Mouse (Mus musculus): ENCODE data around the gene Dnajc7.
"Not testable (repeated sequence)": the region's sequence is repeated elsewhere in the genome, so short reads cannot be mapped to it uniquely, and the experiment has no call there.

Dnajc7 gene

GRCm38 (mm10) chr11:100616836-100617235 lies 3.1 kb downstream of the Dnajc7 start:
- not testable (repeated sequence) for DNase-seq (ENCODE audit: low read depth)

- DNase-seq (ENCODE audit: low read depth), result no peak
Observed at GRCm38 (mm10) chr11:100616332-100616731, 3.6 kb downstream of the Dnajc7 start.

GRCm38 (mm10) chr11:100613241-100613640 lies 6.7 kb downstream of the Dnajc7 start:
- DNase-seq (ENCODE audit: low read depth), result peak; percentile 46

DNA sequence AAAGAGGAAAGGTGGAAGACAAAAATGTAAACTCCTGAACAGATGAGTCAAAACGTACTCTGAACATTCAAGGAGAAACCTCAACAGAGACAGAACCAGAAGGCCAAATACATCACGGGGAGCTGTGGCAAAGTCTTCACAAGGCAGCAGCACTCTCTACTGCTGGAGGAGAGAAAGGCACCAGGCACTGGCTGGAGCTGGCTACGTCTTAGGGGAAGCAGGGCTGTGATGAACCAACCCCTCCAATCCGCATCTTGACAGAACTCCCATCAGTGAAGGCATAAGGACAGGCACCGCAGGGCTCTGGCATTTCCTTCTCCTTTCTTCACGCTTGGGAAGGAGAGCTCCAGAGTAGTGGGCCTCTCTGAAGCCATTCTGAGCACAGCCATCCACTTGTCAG lies 8.3 kb downstream of the Dnajc7 start:
- DNase-seq (ENCODE audit: low read depth), result peak; percentile 21

DNA sequence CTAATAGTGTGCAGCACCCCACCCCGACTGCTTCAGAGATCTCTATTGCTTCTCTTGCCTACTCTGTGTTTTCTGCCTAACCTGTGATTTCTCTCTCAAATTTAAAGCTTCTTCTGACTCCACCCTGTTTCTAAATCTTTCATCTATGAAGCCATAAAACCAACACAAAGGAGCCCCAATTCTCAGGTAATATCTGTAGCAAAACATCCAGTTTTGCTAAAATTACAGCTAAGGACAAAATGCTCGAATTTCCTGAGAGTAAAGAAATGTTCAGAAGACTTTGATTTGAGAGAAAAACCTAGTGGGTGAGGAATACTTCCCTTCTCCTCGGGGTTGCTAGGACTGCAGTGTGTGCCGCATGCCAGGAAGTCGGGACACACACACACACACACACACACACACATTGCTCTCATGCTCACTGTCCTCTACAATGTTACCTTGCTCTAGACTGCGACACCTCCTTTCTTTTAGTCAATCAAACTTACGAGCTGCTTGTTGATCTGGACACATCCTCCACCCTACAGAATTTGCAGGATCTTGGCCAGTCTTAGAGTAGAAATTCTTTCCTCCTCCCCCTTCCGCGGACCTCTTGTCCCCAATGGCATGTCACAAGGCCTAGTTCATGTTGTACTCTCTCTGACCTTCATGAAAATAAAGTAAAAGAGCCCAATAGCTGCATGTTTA lies 9.8 kb downstream of the Dnajc7 start:
- DNase-seq (ENCODE audit: low read depth), result no peak

DNA sequence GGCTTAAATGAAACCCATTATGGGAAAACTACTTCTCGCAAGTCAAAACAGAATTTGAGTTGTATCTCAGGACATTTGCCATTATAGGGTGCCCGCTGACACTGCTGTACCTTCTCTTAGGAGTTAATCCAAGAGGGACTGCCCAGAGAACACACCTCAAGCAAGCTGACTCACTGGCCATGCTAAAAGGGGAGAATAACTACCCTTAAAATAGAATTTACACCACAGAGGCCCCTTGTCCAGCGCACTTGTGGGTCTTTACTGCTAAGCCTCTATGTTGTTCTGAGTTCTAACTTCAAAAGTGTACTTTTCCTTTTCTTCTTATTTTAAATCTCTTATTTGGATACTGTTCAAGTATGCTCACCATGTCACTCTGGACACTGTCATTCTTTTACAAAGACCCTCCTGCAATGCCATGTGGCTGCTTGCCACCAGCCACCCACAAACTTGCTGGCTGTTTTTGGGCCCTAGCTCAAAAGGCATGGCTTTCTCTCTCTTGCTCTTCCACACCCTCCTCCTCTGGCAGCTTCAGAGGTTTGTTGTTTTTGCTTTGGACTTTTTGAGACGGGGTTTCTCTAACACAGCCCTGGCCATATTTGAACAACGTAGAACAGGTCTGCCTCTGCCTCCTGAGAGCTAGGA lies 10.5 kb downstream of the Dnajc7 start:
- no peak for DNase-seq (ENCODE audit: low read depth)

DNA sequence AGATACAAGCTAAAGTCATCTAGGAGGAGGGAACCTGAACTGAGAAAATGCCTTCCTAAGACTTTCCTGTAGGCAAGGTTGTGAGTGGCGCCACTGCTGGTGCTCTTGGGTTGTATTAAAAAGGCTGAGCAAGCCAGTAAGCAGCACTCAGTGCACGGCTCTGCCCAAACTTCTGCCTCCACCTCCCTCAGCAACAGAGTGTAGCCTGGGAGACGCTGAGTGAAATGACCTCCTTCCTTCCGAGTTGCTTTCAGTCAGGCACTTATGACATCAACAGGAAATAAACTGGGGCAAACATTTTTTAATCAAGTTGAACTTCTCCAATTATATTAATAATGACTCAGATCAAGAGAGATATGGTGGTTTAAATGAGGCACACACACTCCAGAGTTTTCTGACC lies 11.2 kb downstream of the Dnajc7 start:
- DNase-seq (ENCODE audit: low read depth), result peak; percentile 62

- no peak for DNase-seq (ENCODE audit: low read depth)
Observed at GRCm38 (mm10) chr11:100607121-100607520, 12.8 kb downstream of the Dnajc7 start.

GRCm38 (mm10) chr11:100605451-100605850 lies 14.5 kb downstream of the Dnajc7 start:
- DNase-seq (ENCODE audit: low read depth), result no peak

DNA sequence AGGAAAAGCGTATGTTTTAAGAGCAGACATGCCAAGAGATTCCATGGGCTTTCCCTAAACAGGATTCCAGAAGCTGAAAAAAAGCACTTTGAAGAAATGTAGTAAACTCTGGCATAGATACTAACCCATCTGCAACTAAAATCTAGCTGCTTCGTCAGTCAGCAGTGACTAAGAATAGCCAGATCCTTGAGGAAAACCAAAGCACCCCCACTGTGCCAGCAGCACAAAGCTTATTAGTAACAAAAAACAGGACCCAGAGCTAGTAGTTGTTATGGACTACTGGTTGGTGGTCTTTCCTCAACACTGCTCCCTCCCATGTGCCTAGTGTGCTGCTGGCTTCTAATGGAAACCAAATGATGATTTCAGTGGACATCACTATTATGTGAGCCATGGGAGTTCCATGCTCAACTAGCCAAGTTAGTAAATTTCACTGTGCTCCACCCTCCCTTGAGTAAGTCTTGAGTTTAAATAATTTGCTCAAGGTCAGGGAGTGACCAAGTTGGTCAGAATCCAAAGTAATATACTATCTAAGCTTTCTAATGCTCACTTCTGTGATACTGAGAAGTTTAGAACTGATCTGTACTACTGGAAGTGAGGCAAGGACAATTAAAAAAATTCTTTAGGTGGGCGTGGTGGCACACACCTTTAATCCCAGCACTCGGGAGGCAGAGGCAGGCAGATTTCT lies 15.5 kb downstream of the Dnajc7 start:
- no peak for DNase-seq (ENCODE audit: low read depth)

DNA sequence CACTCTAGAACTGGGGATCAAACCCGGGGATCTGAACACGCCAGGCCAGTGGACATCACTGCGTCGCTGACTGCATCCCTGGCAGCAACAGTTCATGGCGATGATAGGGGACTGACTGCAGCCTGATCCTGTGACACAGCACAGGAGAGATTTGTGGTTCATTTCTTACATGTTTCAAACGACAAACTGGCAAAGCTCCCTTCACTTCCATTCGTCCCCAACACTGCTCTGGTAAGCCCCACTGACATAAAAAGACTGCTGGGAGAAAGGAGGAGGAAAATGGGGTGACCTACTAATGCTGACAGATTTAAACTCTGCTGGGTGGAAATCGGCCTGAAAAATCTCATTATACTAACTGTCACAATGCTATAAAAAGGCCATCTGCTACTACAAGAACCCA lies 16.2 kb downstream of the Dnajc7 start:
- DNase-seq (ENCODE audit: low read depth), result no peak

- DNase-seq (ENCODE audit: low read depth), result no peak
Observed at GRCm38 (mm10) chr11:100603155-100603554, 16.8 kb downstream of the Dnajc7 start.

DNA sequence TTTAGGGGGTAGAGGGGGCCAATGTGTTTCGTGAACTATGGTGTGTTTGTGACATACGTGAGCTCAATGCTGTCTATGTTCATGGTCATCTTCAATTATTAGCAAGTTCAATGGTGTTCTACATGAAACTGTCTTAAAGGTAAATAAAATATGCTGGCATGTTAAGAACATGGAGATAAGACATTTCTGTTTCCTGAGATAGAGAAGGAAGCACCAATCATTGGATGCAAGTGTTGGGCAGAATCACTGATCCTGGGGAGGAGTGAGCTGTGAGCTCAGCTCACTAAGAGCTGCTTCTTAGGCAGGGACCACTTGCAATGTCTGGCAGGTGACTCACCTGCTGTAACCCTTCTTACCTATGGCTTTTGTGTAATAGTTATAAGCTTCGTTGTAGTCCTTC lies 18.6 kb downstream of the Dnajc7 start:
- DNase-seq (ENCODE audit: low read depth), result no peak

GRCm38 (mm10) chr11:100598074-100598473 lies 21.9 kb downstream of the Dnajc7 start:
- DNase-seq (ENCODE audit: low read depth), result no peak

- DNase-seq (ENCODE audit: low read depth), result no peak
Observed at GRCm38 (mm10) chr11:100595533-100595932, 24.4 kb downstream of the Dnajc7 start.

- DNase-seq (ENCODE audit: low read depth), result no peak
Observed at GRCm38 (mm10) chr11:100594608-100595007, 25.4 kb downstream of the Dnajc7 start.

DNA sequence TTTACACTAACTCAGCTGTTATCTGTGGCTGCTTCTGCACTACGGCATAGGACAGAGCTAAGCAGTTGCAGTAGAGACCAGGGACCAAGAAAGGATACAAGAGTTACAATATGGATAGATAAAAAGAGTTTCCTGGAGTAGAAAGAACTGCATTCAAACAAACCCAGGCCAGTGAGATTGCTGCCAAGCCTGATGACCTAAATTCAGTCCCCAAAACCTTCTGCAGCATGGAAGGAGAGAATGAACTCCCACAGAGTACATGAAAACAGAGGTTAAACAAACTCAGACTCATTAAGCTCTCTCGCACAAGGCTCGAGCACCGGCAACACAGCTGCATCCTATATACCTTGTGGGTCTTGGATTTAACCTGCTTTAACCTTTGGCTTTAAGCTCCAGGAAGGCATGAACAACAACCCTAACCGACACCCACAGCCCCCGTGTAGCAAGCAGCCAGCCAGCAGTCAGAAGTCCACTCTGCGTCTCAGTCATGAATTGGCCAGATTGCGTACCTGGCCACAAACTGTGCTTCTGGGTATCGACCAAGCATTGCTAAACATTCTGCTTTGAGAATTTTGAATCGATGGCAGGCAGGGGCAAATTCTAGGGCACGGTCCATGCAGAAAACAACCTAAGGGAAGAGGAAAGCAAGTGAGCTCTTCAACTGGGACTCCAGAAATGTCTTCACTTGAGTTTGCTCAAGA lies 27.5 kb downstream of the Dnajc7 start:
- DNase-seq (ENCODE audit: low read depth), result no peak

GRCm38 (mm10) chr11:100588462-100588861 lies 31.5 kb downstream of the Dnajc7 start:
- DNase-seq (ENCODE audit: low read depth), result peak; percentile 59

DNA sequence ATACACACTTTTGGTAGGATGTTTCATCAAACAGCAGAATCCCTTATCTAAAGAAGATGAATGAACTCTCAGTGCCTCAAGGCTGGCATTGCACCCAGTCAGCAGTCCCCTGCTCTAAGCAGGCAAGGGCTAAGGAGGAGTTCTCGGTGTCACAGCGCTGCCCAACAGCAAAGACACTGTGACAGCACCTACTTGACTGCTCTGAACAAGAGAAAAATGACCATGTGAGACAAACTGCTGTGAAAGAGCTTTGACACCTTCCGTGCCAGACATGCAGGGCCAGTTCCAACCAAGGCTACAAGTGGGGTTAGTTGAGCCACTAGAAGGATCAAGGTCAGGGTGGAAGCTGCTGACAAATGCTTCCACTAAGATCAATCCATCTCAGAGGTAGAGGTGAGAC lies 34.8 kb downstream of the Dnajc7 start:
- DNase-seq (ENCODE audit: low read depth), result no peak

DNA sequence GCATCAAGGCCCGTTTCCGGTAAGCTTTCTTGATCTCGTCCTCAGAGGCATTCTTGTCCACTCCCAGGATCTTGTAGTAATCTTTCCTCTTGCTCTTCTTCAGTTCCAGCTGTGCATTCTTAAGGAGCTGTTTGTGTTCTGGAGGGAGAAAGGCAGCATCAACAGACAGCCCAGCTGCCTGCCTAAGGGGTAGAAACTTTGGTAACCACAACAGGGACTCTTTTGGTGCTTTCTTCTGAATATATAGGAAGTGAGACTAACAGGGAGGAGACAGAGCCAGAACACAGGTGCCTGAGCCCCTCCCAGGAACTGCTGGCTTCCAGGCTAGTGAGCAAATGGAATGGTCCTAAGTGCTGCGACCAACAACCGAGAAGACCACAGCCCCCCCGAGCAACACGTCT lies 35.4 kb downstream of the Dnajc7 start:
- DNase-seq (ENCODE audit: low read depth), result no peak

DNA sequence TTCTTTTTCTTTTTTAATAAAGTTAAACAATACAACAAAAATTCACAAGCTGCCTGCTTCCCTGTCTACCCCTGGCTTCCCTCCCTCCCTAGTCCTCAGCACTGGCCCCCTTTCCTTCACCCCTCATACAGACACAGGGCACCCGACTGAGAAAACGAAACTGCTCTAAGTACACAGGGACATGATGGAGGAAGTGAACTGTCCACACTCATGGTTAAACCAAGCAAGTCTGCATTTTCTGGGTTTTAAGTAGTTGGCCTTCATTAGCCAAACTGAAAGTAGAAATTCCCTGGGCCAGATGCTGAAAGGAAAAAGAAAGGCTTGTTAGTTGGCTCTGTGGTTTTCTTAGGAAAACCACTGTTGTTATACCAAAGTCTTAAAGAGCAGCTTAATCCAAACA lies 37.1 kb downstream of the Dnajc7 start:
- peak; percentile 21 for DNase-seq (ENCODE audit: low read depth)

GRCm38 (mm10) chr11:100582413-100582812 lies 37.6 kb downstream of the Dnajc7 start:
- DNase-seq (ENCODE audit: low read depth), result not testable (repeated sequence)

DNA sequence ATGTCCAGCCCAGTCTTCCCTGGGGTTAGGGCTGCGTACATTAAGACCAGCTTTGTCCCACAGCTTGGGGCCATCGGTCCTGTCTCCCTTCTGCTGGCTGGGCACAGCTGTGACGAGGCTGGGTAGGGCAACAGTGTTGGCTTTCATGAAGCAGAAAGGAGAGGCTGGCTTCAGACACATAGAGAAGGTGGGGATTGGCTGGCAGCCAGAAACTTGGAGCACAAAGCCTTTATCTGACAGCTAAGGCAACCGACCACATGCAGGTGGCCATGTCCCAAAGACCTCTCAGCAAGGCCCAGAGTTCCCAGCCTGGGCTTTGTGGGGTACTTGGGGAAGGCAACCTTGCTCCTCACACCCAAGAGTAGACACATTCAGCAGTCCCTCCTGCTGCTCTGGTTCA lies 38.2 kb downstream of the Dnajc7 start:
- peak; percentile 19 for DNase-seq (ENCODE audit: low read depth)

Measured in 416B (cell line).